Mouse (Mus musculus) myocyte (in vitro differentiated cells): Measurements from ENCODE around the gene Cdk5. TPM values are rescaled to one million over a fixed set of nuclear protein-coding genes. Genes with fewer than 3 reads are reported as not detected.

Source experiments
- H3K27me3 ChIP-seq: one replicate; pipeline ENCODE4 v1.6.1; 2011; ENCODE audit not compliant: control insufficient read depth, insufficient read depth, insufficient read length
- H3K36me3 ChIP-seq: one replicate; pipeline ENCODE4 v1.6.1; 2011; ENCODE audit not compliant: control insufficient read depth, insufficient read depth
- H3K4me2 ChIP-seq: one replicate; pipeline ENCODE4 v1.6.1; 2011; ENCODE audit warnings: low read depth, control low read depth
- H3K4me3 ChIP-seq: one replicate; pipeline ENCODE4 v1.5.1; 2011; ENCODE audit warnings: mild to moderate bottlenecking, control low read depth, moderate library complexity
- H3K79me2 ChIP-seq: one replicate; pipeline ENCODE4 v1.6.1; 2011; ENCODE audit not compliant: control insufficient read depth, insufficient read depth
- H3ac ChIP-seq: one replicate; pipeline ENCODE4 v1.6.1; 2011; ENCODE audit not compliant: control insufficient read depth, insufficient read length
- CEBPB ChIP-seq: IDR thresholded peaks from 2 replicates; pipeline ENCODE4 v1.6.1; 2011; ENCODE audit warnings: mild to moderate bottlenecking, moderate library complexity; ENCODE audit not compliant: poor library complexity, insufficient read depth, severe bottlenecking
- E2F4 ChIP-seq: IDR thresholded peaks from one replicate; pipeline ENCODE4 v1.6.1; 2011; ENCODE audit warnings: mild to moderate bottlenecking, control low read depth, moderate library complexity; ENCODE audit not compliant: insufficient read depth
- MAX ChIP-seq: IDR thresholded peaks from one replicate; pipeline ENCODE4 v1.6.1; 2011; ENCODE audit warnings: low read depth, mild to moderate bottlenecking, control low read depth
- MYOD1 ChIP-seq, 3 experiments: IDR thresholded peaks; one replicate each; pipeline ENCODE4 v1.6.1; 2011; ENCODE audit warnings: control low read depth in 2 of 3, low read depth in 2 of 3, mild to moderate bottlenecking in 2 of 3, moderate library complexity in 1 of 3; ENCODE audit not compliant: insufficient read length in 2 of 3, control insufficient read depth in 1 of 3
- MYOG ChIP-seq, 3 experiments: IDR thresholded peaks; one replicate each; pipeline ENCODE4 v1.6.1; 2011; ENCODE audit warnings: control low read depth in 2 of 3, low read depth in 2 of 3, mild to moderate bottlenecking in 2 of 3; ENCODE audit not compliant: insufficient read length in 2 of 3, control insufficient read depth in 1 of 3, insufficient read depth in 1 of 3
- POLR2A ChIP-seq: IDR thresholded peaks from one replicate; pipeline ENCODE4 v1.6.1; 2011; ENCODE audit warnings: low read depth, mild to moderate bottlenecking, control low read depth, moderate library complexity; ENCODE audit not compliant: insufficient read length
- POLR2AphosphoS2 ChIP-seq: IDR thresholded peaks from one replicate; pipeline ENCODE4 v1.6.1; 2011; ENCODE audit warnings: low read depth, control low read depth; ENCODE audit not compliant: insufficient read length
- REST ChIP-seq: IDR thresholded peaks from one replicate; pipeline ENCODE4 v1.6.1; 2011; ENCODE audit warnings: mild to moderate bottlenecking, control low read depth, moderate library complexity; ENCODE audit not compliant: insufficient read depth, insufficient read length
- SRF ChIP-seq: IDR thresholded peaks from one replicate; pipeline ENCODE4 v1.6.1; 2011; ENCODE audit warnings: low read depth; ENCODE audit not compliant: control insufficient read depth, insufficient read length
- TCF12 ChIP-seq: IDR thresholded peaks from one replicate; pipeline ENCODE4 v1.6.1; 2011; ENCODE audit warnings: mild to moderate bottlenecking, control low read depth; ENCODE audit not compliant: poor library complexity, insufficient read depth, severe bottlenecking
- TCF3 ChIP-seq: IDR thresholded peaks from one replicate; pipeline ENCODE4 v1.6.1; 2011; ENCODE audit warnings: low read depth, control low read depth; ENCODE audit not compliant: insufficient read length
- USF1 ChIP-seq: IDR thresholded peaks from one replicate; pipeline ENCODE4 v1.6.1; 2011; ENCODE audit warnings: low read depth, mild to moderate bottlenecking, control low read depth, moderate library complexity
- polyA plus RNA-seq: library from polyadenylated mRNA; unstranded; fragments of >200 nt; fragmentation: generic; extraction: Trizol; gene quantifications from one replicate; pipeline ENCODE4 v1.2.1, GENCODE M21; 2012; ENCODE audit warnings: missing spikeins

Cdk5 gene
- polyA plus RNA-seq, 1 experiment = 30.0 TPM

- H3K4me2 ChIP-seq = no peak overlapping the region
- TF ChIP-seq POLR2AphosphoS2 (no peak), CEBPB (no peak), MAX (no peak), TCF12 (no peak), USF1 (no peak), REST (no peak), MYOD1 (IDR thresholded peaks at IDR 0.05; ENCODE audit: control insufficient read depth in 1 of 3, insufficient read length in 2 of 3, low read depth in 2 of 3) (no peak), SRF (no peak), MYOG (IDR thresholded peaks at IDR 0.05; ENCODE audit: control insufficient read depth in 1 of 3, insufficient read depth in 1 of 3, insufficient read length in 2 of 3, low read depth in 2 of 3) (no peak), POLR2A (no peak), TCF3 (no peak), E2F4 (no peak)
- H3K4me3 ChIP-seq = no peak overlapping the region
- H3K27me3 ChIP-seq = no peaks in the 10 kb centered on the region
- H3ac ChIP-seq = no peak overlapping the region
- H3K79me2 ChIP-seq = no peaks in the 10 kb centered on the region
- H3K36me3 ChIP-seq = no peaks in the 10 kb centered on the region
These were observed 14.7 kb downstream of the Cdk5 start for GRCm38 (mm10) chr5:24408651-24409050.

DNA sequence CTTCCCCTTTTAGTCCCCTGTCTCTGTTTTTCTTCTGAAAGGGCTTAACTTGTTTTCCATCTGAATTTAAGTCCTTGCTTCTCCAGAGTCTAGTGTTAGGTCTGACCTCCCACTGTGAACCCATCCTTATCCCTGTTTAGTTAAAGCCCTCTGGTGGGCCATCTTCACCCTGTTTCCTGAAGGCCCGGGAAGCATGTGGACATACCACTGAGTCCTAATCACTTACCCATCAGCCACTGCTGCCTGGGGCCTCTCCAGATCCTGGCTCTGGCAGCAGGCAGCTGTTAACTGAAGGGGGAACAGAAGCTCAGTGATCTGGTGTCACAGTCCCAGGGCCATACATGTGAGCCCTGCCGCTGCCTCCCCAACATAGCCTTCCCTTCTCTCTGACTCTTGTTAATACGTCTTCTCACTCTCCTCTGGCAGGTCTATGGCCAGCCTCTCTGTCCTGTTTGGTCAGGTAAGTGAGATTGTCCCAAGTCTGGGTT lies 17.9 kb downstream of the Cdk5 start:
- peak overlapping the region; percentile 65 for H3K4me2 ChIP-seq
- H3K79me2 ChIP-seq = no peaks in the 10 kb centered on the region
- no peaks in the 10 kb centered on the region for H3K27me3 ChIP-seq
- no peak overlapping the region for H3K4me3 ChIP-seq
- H3ac ChIP-seq = no peak overlapping the region
- TF ChIP-seq USF1 (no peak), POLR2AphosphoS2 (peak; percentile 29), TCF3 (no peak), CEBPB (no peak), MYOG (IDR thresholded peaks at IDR 0.05; ENCODE audit: control insufficient read depth in 1 of 3, insufficient read depth in 1 of 3, insufficient read length in 2 of 3, low read depth in 2 of 3) (peak; percentile 17 to 72 (median 63)), SRF (no peak), MAX (no peak), REST (no peak), E2F4 (no peak), TCF12 (no peak), POLR2A (no peak), MYOD1 (IDR thresholded peaks at IDR 0.05; ENCODE audit: control insufficient read depth in 1 of 3, insufficient read length in 2 of 3, low read depth in 2 of 3) (peak in 2 of 3 experiments; percentile 53 to 83)
- H3K36me3 ChIP-seq = no peaks in the 10 kb centered on the region

- Histone ChIP-seq H3K36me3 (no peaks in the 10 kb centered on the region), H3K4me2 (peak overlapping the region; percentile 65), H3K4me3 (no peak overlapping the region), H3K79me2 (no peaks in the 10 kb centered on the region), H3ac (no peak overlapping the region), H3K27me3 (no peaks in the 10 kb centered on the region)
- TF ChIP-seq MAX (no peak), CEBPB (0 out of 2 replicates have a peak, but pooled peaks have one; percentile 39), MYOD1 (IDR thresholded peaks at IDR 0.05; ENCODE audit: control insufficient read depth in 1 of 3, insufficient read length in 2 of 3, low read depth in 2 of 3) (no peak), POLR2AphosphoS2 (no peak)
These were observed 18.6 kb downstream of the Cdk5 start for GRCm38 (mm10) chr5:24404594-24405360.

- no peaks in the 10 kb centered on the region for H3K79me2 ChIP-seq
- no peak for TF ChIP-seq TCF12
- no peak for TF ChIP-seq E2F4
- TF ChIP-seq MAX = no peak
- TF ChIP-seq MYOD1 (IDR thresholded peaks at IDR 0.05; ENCODE audit: control insufficient read depth in 1 of 3, insufficient read length in 2 of 3, low read depth in 2 of 3) = peak in 1 of 3 experiments; percentile 5
- no peak for TF ChIP-seq REST
- no peak overlapping the region for H3K4me3 ChIP-seq
- no peak overlapping the region for H3ac ChIP-seq
- H3K4me2 ChIP-seq = no peak overlapping the region
- H3K36me3 ChIP-seq = no peaks in the 10 kb centered on the region
- H3K27me3 ChIP-seq = no peaks in the 10 kb centered on the region
These were observed 21.4 kb downstream of the Cdk5 start for GRCm38 (mm10) chr5:24401969-24402368.
